22 mouse cellular contexts compared by ENCODE assay signal in the genomic region with DNA sequence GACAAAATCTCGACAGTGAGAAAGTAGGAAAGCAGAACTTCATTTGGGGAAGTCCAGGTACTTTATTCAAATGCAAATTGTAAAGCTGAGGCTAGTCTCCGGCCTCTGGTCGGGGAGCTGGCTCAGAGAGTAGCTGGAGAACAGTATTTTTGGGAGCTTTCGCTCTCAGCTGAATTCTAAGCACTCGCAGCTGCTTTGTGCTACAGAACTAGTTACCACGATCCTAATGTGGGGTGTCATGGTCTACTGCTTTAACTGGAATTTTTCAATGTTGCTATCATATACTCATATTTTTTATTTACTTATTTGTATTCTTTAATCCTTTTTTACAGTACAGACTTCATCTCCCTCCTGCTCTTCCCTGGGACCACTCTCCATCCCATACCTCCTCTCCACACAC.
A peak's percentile ranks its signal among the peaks of the same experiment; 100 is the strongest.
DNase-seq lines count a peak whose midpoint lies in the region; TF ChIP-seq lines count a peak whose summit lies in the region.
"Had no signal": no experiment of that assay in that cellular context is flagged by ENCODE, and none has a peak within 500 bp of the region (broad histone marks: within the 10 kb centered on the region; RNA-seq: fewer than 3 reads in every experiment).

No protein-coding gene starts in this region.

- H3K4me1 ChIP-seq in CH12.LX (ENCODE audit: control insufficient read depth in 1 of 2, insufficient read depth in 2 of 2), result peaks cover 0 to 5% of the 10 kb centered on the region in 2 experiments; a peak in 2 of 4 replicates
- H3K4me1 ChIP-seq in MEL (ENCODE audit: control insufficient read depth in 1 of 2, insufficient read depth in 2 of 2, low read length in 2 of 2), result peaks cover 0 to 6% of the 10 kb centered on the region in 2 experiments; a peak in 2 of 4 replicates

- H3K27ac ChIP-seq in CH12.LX (ENCODE audit: insufficient read depth, low read depth) (no peak overlapping the region), MEL (ENCODE audit: control insufficient read depth, low read depth, low read length) (no peak overlapping the region)

- H3K27me3 ChIP-seq in CH12.LX (replicated peaks) (no peaks in the 10 kb centered on the region), MEL (ENCODE audit: control insufficient read depth in 1 of 2, insufficient read depth in 2 of 2, low read length in 2 of 2) (no peaks in the 10 kb centered on the region)
- H3K27me3 ChIP-seq: Patski had no signal

- DNase-seq in A20 (ENCODE audit: low read depth, low spot score) (peak; percentile 71), CH12.LX (ENCODE audit: extremely low read depth) (peak; percentile 24), MEL (ENCODE audit: low read depth, low spot score) (no peak)
- DNase-seq in spleen, postnatal 36 days (ENCODE audit: low spot score in 2 of 2), result no peak
- DNase-seq in T-cell, adult 2 months (ENCODE audit: low spot score), result no peak
- DNase-seq in cerebellum, adult 11 months, result no peak
- DNase-seq: adrenal gland, adult 2 months; adrenal gland, adult 8-10 months; adrenal gland, postnatal 10 days; adrenal gland, postnatal 14 days; adrenal gland, postnatal 25 days; adrenal gland, postnatal 36 days; B cell, adult 2 months; cerebellum, adult 11-12 months; cerebellum, adult 18-20 months; cerebellum, adult 2 months; cerebellum, adult 8-10 months; cerebellum, adult 9-10 months; cerebellum, adult 9-11 months; cerebellum, postnatal 10 days had no signal

- H3K4me3 ChIP-seq in CH12.LX (replicated peaks in 1 of 3; ENCODE audit: low read depth in 2 of 3, low read length in 2 of 3, poor library complexity in 1 of 3) (no peak overlapping the region), MEL (ENCODE audit: control insufficient read depth in 1 of 2, insufficient read depth in 1 of 2, low read depth in 2 of 2, low read length in 2 of 2) (no peak overlapping the region)

- H3K4me2 ChIP-seq in CH12.LX (ENCODE audit: insufficient read depth, low read depth, poor library complexity, severe bottlenecking), result peak overlapping the region; percentile 82

- TF ChIP-seq RAD21 in CH12.LX (IDR thresholded peaks at IDR 0.05; ENCODE audit: low read depth, low read length) (no peak), MEL (IDR thresholded peaks at IDR 0.05; ENCODE audit: low read depth, low read length) (no peak)

- H3K36me3 ChIP-seq in CH12.LX (replicated peaks in 1 of 2; ENCODE audit: control insufficient read depth in 1 of 2, insufficient read depth in 1 of 2, low read length in 1 of 2), result no peaks in the 10 kb centered on the region
- H3K36me3 ChIP-seq in MEL (ENCODE audit: control insufficient read depth in 1 of 2, insufficient read depth in 2 of 2, low read length in 2 of 2), result 0 out of 4 replicates have a peak, but pooled peaks cover 0 to 2% of the 10 kb centered on the region in 2 experiments
- H3K36me3 ChIP-seq: G1E had no signal

- dilution Hi-C loops in CH12.LX (cut with MboI; ENCODE audit: extremely low pct_ligation_motif_present, extremely low pct_unique_long_range_greater_than_20kb, low sequenced_read_pairs), result no loop called here

- H3K79me2 ChIP-seq in CH12.LX (replicated peaks; ENCODE audit: control insufficient read depth, extremely low read depth, insufficient read depth, poor library complexity, severe bottlenecking) (no peaks in the 10 kb centered on the region), MEL (ENCODE audit: control insufficient read depth, insufficient read depth, low read length, poor library complexity) (no peaks in the 10 kb centered on the region)

- H3K9ac ChIP-seq in CH12.LX (ENCODE audit: insufficient read depth, low read depth), result no peak overlapping the region
- no peak overlapping the region for H3K9ac ChIP-seq in MEL (ENCODE audit: control insufficient read depth, low read depth, low read length, poor library complexity, severe bottlenecking)

- TF ChIP-seq CTCF in CH12.LX (conservative IDR thresholded peaks at IDR 0.05 in 1 of 2, IDR thresholded peaks at IDR 0.05 in 1 of 2; ENCODE audit: low read depth in 2 of 2, low read length in 2 of 2), result no peak
- TF ChIP-seq CTCF in MEL (IDR thresholded peaks at IDR 0.05 in 2 of 3, conservative IDR thresholded peaks at IDR 0.05 in 1 of 3; ENCODE audit: control insufficient read depth in 1 of 3, insufficient read depth in 1 of 3, low read depth in 2 of 3, low read length in 3 of 3, poor library complexity in 1 of 3, severe bottlenecking in 1 of 3), result no peak

- in situ Hi-C loops in CH12.LX (cut with MboI; ENCODE audit: low pct_ligation_motif_present, low pct_unique_long_range_greater_than_20kb, low sequenced_read_pairs), result no loop called here

- TF ChIP-seq POLR2A in CH12.LX (IDR thresholded peaks at IDR 0.05; ENCODE audit: low read depth, low read length) (no peak), MEL (IDR thresholded peaks at IDR 0.05; ENCODE audit: control insufficient read depth in 1 of 2, insufficient read depth in 1 of 2, low read depth in 1 of 2, low read length in 2 of 2, poor library complexity in 1 of 2) (no peak; a peak in 1 of 4 replicates)

- no peak for TF ChIP-seq EP300 in CH12.LX (IDR thresholded peaks at IDR 0.05; ENCODE audit: low read length)
- TF ChIP-seq EP300 in MEL (IDR thresholded peaks at IDR 0.05; ENCODE audit: low read depth in 1 of 2, low read length in 2 of 2), result no peak

- H3K9me3 ChIP-seq in CH12.LX (replicated peaks; ENCODE audit: low read length), result no peaks in the 10 kb centered on the region
- H3K9me3 ChIP-seq in MEL (replicated peaks; ENCODE audit: insufficient read depth, low read length), result no peaks in the 10 kb centered on the region
- H3K9me3 ChIP-seq: G1E had no signal

TF ChIP-seq in CH12.LX, 34 proteins besides CTCF, POLR2A, EP300 and RAD21:
- TF ChIP-seq TBP (conservative IDR thresholded peaks at IDR 0.05; ENCODE audit: low read depth, low read length) (no peak), USF2 (conservative IDR thresholded peaks at IDR 0.05; ENCODE audit: low read depth, low read length) (no peak), JUND (conservative IDR thresholded peaks at IDR 0.05; ENCODE audit: low read depth, low read length) (no peak), E2F4 (IDR thresholded peaks at IDR 0.05; ENCODE audit: insufficient replicate concordance, low read depth, low read length) (no peak), ELF1 (IDR thresholded peaks at IDR 0.05; ENCODE audit: low read depth, low read length) (no peak)
TF ChIP-seq in CH12.LX: peak in this region for 0.

TF ChIP-seq in MEL, 35 proteins besides CTCF, POLR2A, EP300 and RAD21:
- no peak for TF ChIP-seq USF2 (IDR thresholded peaks at IDR 0.05; ENCODE audit: borderline replicate concordance in 1 of 2, insufficient read depth in 1 of 2, low read depth in 1 of 2, low read length in 2 of 2)
- TF ChIP-seq ZMIZ1 (IDR thresholded peaks at IDR 0.05; ENCODE audit: low read depth, low read length), result peak; percentile 67; the same call in 1 of the 2 replicates
- TF ChIP-seq TBP (IDR thresholded peaks at IDR 0.05; ENCODE audit: low read depth, low read length), result peak; percentile 65

Comparison
In these comparisons a context has a peak if more than half of its experiments do, and no peak if none do; other contexts are left out.
1. DNase-seq: peak in A20 (single experiment) and CH12.LX (single experiment); none in MEL (single experiment), spleen, postnatal 36 days (0 of 2), T-cell, adult 2 months (single experiment) and cerebellum, adult 11 months (single experiment).